Mouse (Mus musculus) NIH3T3 (cell line): ENCODE results near the gene Tmem9b.

Source experiments
- DNase-seq: peaks from one replicate; pipeline ENCODE4 v3.0.0-alpha.2; 2012; ENCODE audit warnings: low read depth

The Tmem9b gene

GRCm38 (mm10) chr7:109739822-109740370 is 12.8 kb downstream of the Tmem9b start:
- DNase-seq: no peak

- no peak for DNase-seq
These were observed 17.9 kb downstream of the Tmem9b start for GRCm38 (mm10) chr7:109734806-109735205.

GRCm38 (mm10) chr7:109731626-109732025 is 21.0 kb downstream of the Tmem9b start, which contains the start of gene Ascl3:
Gene Ascl3 (minus strand): TSS chr7:109731726.
- no peak for DNase-seq

GRCm38 (mm10) chr7:109723697-109724096 is 29.0 kb downstream of the Tmem9b start, which contains the start of gene BC051019:
Gene BC051019 (minus strand): TSS chr7:109723850.
- no peak for DNase-seq

- DNase-seq: no peak
These were observed 29.6 kb downstream of the Tmem9b start for GRCm38 (mm10) chr7:109723114-109723513.

GRCm38 (mm10) chr7:109722618-109723017 is 30.1 kb downstream of the Tmem9b start:
- DNase-seq: peak; percentile 41

- DNase-seq: peak; percentile 80
These were observed 33.4 kb downstream of the Tmem9b start for GRCm38 (mm10) chr7:109719286-109719685.

- no peak for DNase-seq
These were observed 39.2 kb downstream of the Tmem9b start for GRCm38 (mm10) chr7:109713434-109713982.

GRCm38 (mm10) chr7:109712198-109712597 is 40.5 kb downstream of the Tmem9b start:
- DNase-seq: no peak

GRCm38 (mm10) chr7:109710069-109710468 is 42.6 kb downstream of the Tmem9b start:
- DNase-seq: no peak

GRCm38 (mm10) chr7:109708961-109709382 is 43.7 kb downstream of the Tmem9b start:
- DNase-seq: peak; percentile 83

GRCm38 (mm10) chr7:109707023-109707785 is 45.5 kb downstream of the Tmem9b start:
- DNase-seq: peak; percentile 77

GRCm38 (mm10) chr7:109704461-109704860 is 48.2 kb downstream of the Tmem9b start:
- no peak for DNase-seq

- DNase-seq: no peak
These were observed 48.7 kb downstream of the Tmem9b start for GRCm38 (mm10) chr7:109704016-109704377.

GRCm38 (mm10) chr7:109703190-109704015 is 49.3 kb downstream of the Tmem9b start, which contains the start of the genes St5 and Akip1:
Gene St5 (minus strand): TSS chr7:109703605.
Gene Akip1 (plus strand): TSS chr7:109703690.
- DNase-seq: no peak

- DNase-seq: no peak
These were observed 50.0 kb downstream of the Tmem9b start for GRCm38 (mm10) chr7:109702721-109703120.

GRCm38 (mm10) chr7:109700213-109700612 is 52.5 kb downstream of the Tmem9b start:
- DNase-seq: peak; percentile 25

GRCm38 (mm10) chr7:109695339-109695726 is 57.3 kb downstream of the Tmem9b start:
- no peak for DNase-seq

GRCm38 (mm10) chr7:109694576-109695338 is 57.9 kb downstream of the Tmem9b start:
- DNase-seq: no peak

- no peak for DNase-seq
These were observed 61.7 kb downstream of the Tmem9b start for GRCm38 (mm10) chr7:109690961-109691360.

- peak; percentile 17 for DNase-seq
These were observed 62.6 kb downstream of the Tmem9b start for GRCm38 (mm10) chr7:109690101-109690500.
